Mouse (Mus musculus) lung, postnatal 0 days (tissue): ENCODE data around the gene Casp7.

ENCODE experiments used
- CTCF ChIP-seq: IDR thresholded peaks from 2 replicates; pipeline ENCODE4 v1.5.1; 2016; ENCODE audit warnings: antibody characterized with exemption, mild to moderate bottlenecking
- EP300 ChIP-seq: IDR thresholded peaks from 2 replicates; pipeline ENCODE4 v1.6.1; 2016; ENCODE audit warnings: antibody characterized with exemption, mild to moderate bottlenecking, control low read depth

DNA sequence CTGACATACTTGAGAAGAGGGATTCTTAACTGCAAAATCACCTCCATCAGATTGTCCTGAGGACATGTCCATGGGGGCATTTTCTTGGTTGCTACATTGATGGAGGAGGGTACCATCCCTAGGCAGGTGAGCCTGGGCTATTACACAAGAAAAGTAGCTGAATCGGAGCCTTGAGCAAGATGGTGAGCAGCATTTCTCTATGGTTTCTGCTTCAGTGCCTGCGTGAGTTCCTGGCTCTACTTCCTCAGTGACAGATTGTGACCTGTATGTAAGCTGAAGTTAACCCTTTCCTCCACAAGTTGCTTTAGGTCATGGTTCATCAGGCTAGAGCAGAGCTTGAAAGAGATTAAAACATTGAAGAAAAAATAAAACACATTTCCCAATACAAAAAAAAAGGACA lies 58.4 kb downstream of the Casp7 start:
- no peak for TF ChIP-seq CTCF
- TF ChIP-seq EP300, result no peak
